Mouse (Mus musculus) hindbrain, embryonic 16.5 days (tissue): Measurements from ENCODE around the gene Tmem150a. TPM values are rescaled to one million over a fixed set of nuclear protein-coding genes. Genes with fewer than 3 reads are reported as not detected.

ENCODE experiments used
- ATAC-seq: fragments of 200-750 bp; cut with Nextera tagmentation; 2 replicates; pipeline ENCODE4 v1.8.0; 2017; ENCODE audit warnings: moderate TSS enrichment, moderate library complexity
- H3K27ac ChIP-seq: fragments of 300-500 bp; sonication (generic); 2 replicates; pipeline ENCODE4 v1.5.1; 2014; ENCODE audit warnings: low read depth, mild to moderate bottlenecking, control low read depth, low read length, moderate library complexity
- H3K27me3 ChIP-seq: fragments of 300-500 bp; sonication (generic); replicated peaks from 2 replicates; pipeline ENCODE4 v1.6.1; 2014; ENCODE audit warnings: low read length; ENCODE audit not compliant: control insufficient read depth, insufficient read depth
- H3K36me3 ChIP-seq: fragments of 300-500 bp; sonication (generic); 2 replicates; pipeline ENCODE4 v1.6.1; 2014; ENCODE audit warnings: mild to moderate bottlenecking, low read length, moderate library complexity, mixed read lengths; ENCODE audit not compliant: control insufficient read depth, insufficient read depth
- H3K4me1 ChIP-seq: fragments of 300-500 bp; sonication (generic); 2 replicates; pipeline ENCODE4 v1.6.1; 2014; ENCODE audit warnings: low read depth, low read length; ENCODE audit not compliant: control insufficient read depth, insufficient read depth
- H3K4me2 ChIP-seq: fragments of 300-500 bp; sonication (generic); 2 replicates; pipeline ENCODE4 v1.6.1; 2014; ENCODE audit warnings: mild to moderate bottlenecking, low read length, control low read depth, moderate library complexity
- H3K4me3 ChIP-seq: fragments of 300-500 bp; sonication (generic); 2 replicates; pipeline ENCODE4 v1.5.1; 2014; ENCODE audit warnings: mild to moderate bottlenecking, low read length, control low read depth, moderate library complexity
- H3K9ac ChIP-seq: fragments of 300-500 bp; sonication (generic); 2 replicates; pipeline ENCODE4 v1.6.1; 2014; ENCODE audit warnings: low read depth, mild to moderate bottlenecking, control low read depth, low read length, moderate library complexity
- H3K9me3 ChIP-seq: fragments of 300-500 bp; sonication (generic); 2 replicates; pipeline ENCODE4 v1.6.1; 2014; ENCODE audit warnings: mild to moderate bottlenecking, low read length, moderate library complexity; ENCODE audit not compliant: control insufficient read depth
- WGBS: fragments of 180-500 bp; shearing (Covaris S2); extraction: QIAGEN DNeasy Blood & Tissue Kit; methylation state at CpG from one replicate; pipeline ENCODE4 v1.1.7; 2014; 5-methylcytosine and 5-hydroxymethylcytosine counted together
- polyA plus RNA-seq: library from polyadenylated mRNA; unstranded; fragments of >200 nt; fragmentation: Nextera tagmentation; extraction: Ambion mirVana; gene quantifications from 2 replicates; pipeline ENCODE4 v1.2.1, GENCODE M21; 2015

Tmem150a gene
- polyA plus RNA-seq, 1 experiment from 2014 or later, result 22.9 TPM

- no peak overlapping the region for H3K4me2 ChIP-seq
- 76% methylated on average over 3 of the region's 3 CpGs for WGBS
Measured at GRCm38 (mm10) chr6:72387816-72388215, 32.6 kb downstream of the Tmem150a start.

GRCm38 (mm10) chr6:72388266-72388665, 33.0 kb downstream of the Tmem150a start:
- no peak overlapping the region for H3K27ac ChIP-seq
- WGBS, result 79% methylated on average over 10 of the region's 10 CpGs
- no peak for ATAC-seq

More at GRCm38 (mm10) chr6:72387816-72388215, 32.6 kb downstream of the Tmem150a start:
- H3K4me1 ChIP-seq, result peaks cover 10% of the 10 kb centered on the region; the same call in 1 of the 2 replicates
- H3K4me3 ChIP-seq, result no peak overlapping the region
- no peak overlapping the region for H3K9ac ChIP-seq
- no peaks in the 10 kb centered on the region for H3K9me3 ChIP-seq
- no peaks in the 10 kb centered on the region for H3K36me3 ChIP-seq
- peaks cover 3% of the 10 kb centered on the region for H3K27me3 ChIP-seq
- no peak overlapping the region for H3K27ac ChIP-seq
- no peak for ATAC-seq

GRCm38 (mm10) chr6:72388791-72389329, 33.6 kb downstream of the Tmem150a start:
- no peaks in the 10 kb centered on the region for H3K36me3 ChIP-seq
- ATAC-seq, result no peak
- no peak overlapping the region for H3K9ac ChIP-seq
- H3K27me3 ChIP-seq, result peaks cover 3% of the 10 kb centered on the region
- no peaks in the 10 kb centered on the region for H3K9me3 ChIP-seq
- 91% methylated on average over 6 of the region's 6 CpGs for WGBS
- H3K4me2 ChIP-seq, result no peak overlapping the region
- H3K4me1 ChIP-seq, result peaks cover 10% of the 10 kb centered on the region; the same call in 1 of the 2 replicates
- H3K4me3 ChIP-seq, result no peak overlapping the region
- H3K27ac ChIP-seq, result no peak overlapping the region

More at GRCm38 (mm10) chr6:72388266-72388665, 33.0 kb downstream of the Tmem150a start:
- no peaks in the 10 kb centered on the region for H3K36me3 ChIP-seq
- peaks cover 10% of the 10 kb centered on the region; the same call in 1 of the 2 replicates for H3K4me1 ChIP-seq
- peaks cover 3% of the 10 kb centered on the region for H3K27me3 ChIP-seq
- H3K9me3 ChIP-seq, result no peaks in the 10 kb centered on the region
- H3K4me2 ChIP-seq, result no peak overlapping the region
- H3K4me3 ChIP-seq, result no peak overlapping the region
- H3K9ac ChIP-seq, result no peak overlapping the region

- WGBS, result 37% methylated on average over 13 of the region's 13 CpGs
- H3K36me3 ChIP-seq, result no peaks in the 10 kb centered on the region
- peak overlapping the region; percentile 29 for H3K4me3 ChIP-seq
- H3K4me2 ChIP-seq, result peak overlapping the region; percentile 54
- H3K9me3 ChIP-seq, result no peaks in the 10 kb centered on the region
- H3K4me1 ChIP-seq, result peaks cover 10% of the 10 kb centered on the region; the same call in 1 of the 2 replicates
- H3K27ac ChIP-seq, result 0 out of 2 replicates have a peak overlapping the region, but pooled peaks have one; percentile 7
- peak; percentile 24; the same call in 1 of the 2 replicates for ATAC-seq
- H3K27me3 ChIP-seq, result peaks cover 3% of the 10 kb centered on the region
- peak overlapping the region; percentile 28 for H3K9ac ChIP-seq
Measured at GRCm38 (mm10) chr6:72389471-72389940, 34.3 kb downstream of the Tmem150a start.

GRCm38 (mm10) chr6:72389941-72390771, 34.9 kb downstream of the Tmem150a start, which contains the start of gene Vamp8:
Gene Vamp8, minus strand, starts transcription at chr6:72390703.
- Histone ChIP-seq H3K4me1 (peaks cover 10% of the 10 kb centered on the region; the same call in 1 of the 2 replicates), H3K27me3 (peaks cover 3% of the 10 kb centered on the region), H3K4me3 (peak within 1 kb of the TSS; percentile 29), H3K9ac (peak within 1 kb of the TSS; percentile 28), H3K4me2 (peak within 1 kb of the TSS; percentile 54), H3K27ac (peak within 1 kb of the TSS; percentile 40), H3K9me3 (no peaks in the 10 kb centered on the region), H3K36me3 (no peaks in the 10 kb centered on the region)
- WGBS, result 3% methylated on average over 31 of the region's 33 CpGs
- ATAC-seq, result peak; percentile 45; the same call in 1 of the 2 replicates

DNA sequence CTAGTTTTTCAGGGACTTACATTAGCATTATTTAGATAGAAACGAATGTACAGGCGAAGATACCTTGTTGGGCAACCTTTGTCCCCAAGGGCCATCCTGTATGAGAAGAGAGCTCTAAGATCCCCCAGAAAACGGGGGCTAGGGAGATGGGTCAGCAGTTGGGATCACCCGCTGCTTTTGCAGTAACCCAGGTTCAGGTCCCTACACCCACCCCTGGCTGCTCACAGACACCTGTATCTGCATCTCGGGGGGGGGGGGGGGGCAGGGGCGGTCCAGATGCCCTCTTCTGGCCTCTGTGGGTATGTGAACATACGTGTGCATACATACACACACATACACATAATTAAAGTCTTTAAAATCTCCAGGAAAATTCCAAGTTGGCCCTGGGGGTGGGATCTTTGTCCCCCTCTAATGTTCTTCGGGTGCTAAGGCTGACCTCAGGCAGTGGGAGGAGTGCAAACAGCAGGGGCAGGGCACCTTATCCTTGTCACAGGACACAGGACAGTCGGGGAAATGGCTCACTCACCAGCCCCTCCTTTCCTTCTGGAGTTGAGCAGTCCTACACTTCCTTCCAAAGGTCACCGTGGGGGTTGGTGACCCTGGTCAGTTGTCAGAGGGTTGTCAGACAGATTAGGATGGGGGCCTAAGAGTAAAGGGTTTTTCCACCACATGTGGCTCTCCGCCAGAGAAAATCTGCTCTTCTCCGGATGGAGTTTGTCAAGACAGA, 35.7 kb downstream of the Tmem150a start:
- H3K27ac ChIP-seq, result peak overlapping the region; percentile 40; the same call in 1 of the 2 replicates
- no peaks in the 10 kb centered on the region for H3K9me3 ChIP-seq
- H3K4me2 ChIP-seq, result peak overlapping the region; percentile 54
- WGBS, result 26% methylated on average over 11 of the region's 12 CpGs
- no peak for ATAC-seq
- peak overlapping the region; percentile 29 for H3K4me3 ChIP-seq
- no peaks in the 10 kb centered on the region for H3K36me3 ChIP-seq
- H3K9ac ChIP-seq, result no peak overlapping the region
- H3K4me1 ChIP-seq, result peaks cover 10% of the 10 kb centered on the region; the same call in 1 of the 2 replicates
- peaks cover 3% of the 10 kb centered on the region for H3K27me3 ChIP-seq

- Histone ChIP-seq H3K9me3 (no peaks in the 10 kb centered on the region), H3K4me3 (no peak overlapping the region), H3K36me3 (no peaks in the 10 kb centered on the region), H3K27ac (no peak overlapping the region), H3K4me1 (peaks cover 10% of the 10 kb centered on the region; the same call in 1 of the 2 replicates), H3K4me2 (no peak overlapping the region), H3K27me3 (peaks cover 3% of the 10 kb centered on the region), H3K9ac (no peak overlapping the region)
- no peak for ATAC-seq
- WGBS, result 90% methylated on average over 5 of the region's 5 CpGs
Measured at GRCm38 (mm10) chr6:72392341-72392740, 37.1 kb downstream of the Tmem150a start.

GRCm38 (mm10) chr6:72396837-72397251, 41.6 kb downstream of the Tmem150a start:
- Histone ChIP-seq H3K9me3 (no peaks in the 10 kb centered on the region), H3K4me2 (no peak overlapping the region), H3K9ac (no peak overlapping the region), H3K36me3 (no peaks in the 10 kb centered on the region), H3K4me3 (no peak overlapping the region), H3K27me3 (no peaks in the 10 kb centered on the region), H3K4me1 (no peaks in the 10 kb centered on the region), H3K27ac (no peak overlapping the region)
- WGBS, result 90% methylated on average over 10 of the region's 10 CpGs
- ATAC-seq, result no peak
